Mouse (Mus musculus): ENCODE measurements around the gene Bdkrb2. TPM values are rescaled to one million over a fixed set of nuclear protein-coding genes. Genes with fewer than 3 reads are reported as not detected.

Bdkrb2 gene
- polyA plus RNA-seq (2015; fragmentation: Nextera tagmentation; extraction: Ambion mirVana), result 0.70 and 1.1 TPM in 2 replicates

- Histone ChIP-seq H3K36me3 (no peaks in the 10 kb centered on the region), H3K27ac (no peak within 1 kb of the TSS), H3K27me3 (peaks cover 48% of the 10 kb centered on the region), H3K9ac (peak within 1 kb of the TSS; percentile 64), H3K4me1 (peaks cover 21% of the 10 kb centered on the region), H3K4me3 (peak within 1 kb of the TSS; percentile 39), H3K9me3 (0 out of 2 replicates have a peak, but pooled peaks cover 6% of the 10 kb centered on the region), H3K4me2 (peak within 1 kb of the TSS; percentile 71)
- 3% methylated on average over 25 of the region's 25 CpGs for WGBS
- no peak for ATAC-seq (ENCODE audit: insufficient number of reproducible peaks, insufficient read depth, low FRiP score, low TSS enrichment, low read depth)
These were observed at the start of gene Bdkrb2 for GRCm38 (mm10) chr12:105562936-105563680. Gene Bdkrb2 (plus strand): TSS chr12:105563226.

DNA sequence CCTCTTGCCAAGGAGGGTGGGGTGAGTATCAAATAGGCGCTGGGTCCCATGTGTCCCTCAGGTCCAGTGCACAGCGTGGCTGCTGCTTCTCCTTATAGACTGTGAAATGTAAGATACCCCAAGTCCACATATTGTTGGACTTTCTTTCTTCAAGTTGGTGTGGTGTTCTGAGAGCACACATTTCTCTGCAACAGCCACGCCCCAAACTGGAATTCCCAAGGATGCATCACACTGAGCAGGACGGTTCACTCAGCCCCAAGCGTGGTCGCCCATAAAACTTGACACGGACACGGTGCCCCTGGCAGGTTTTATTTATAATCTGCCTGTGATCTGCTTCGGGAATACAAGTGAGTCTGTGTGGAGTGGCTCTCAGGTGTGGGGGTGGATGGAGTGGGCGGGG is 48.9 kb upstream of the Bdkrb2 start:
- WGBS, result 75% methylated on average over 10 of the region's 10 CpGs

GRCm38 (mm10) chr12:105517026-105517675 is 45.9 kb upstream of the Bdkrb2 start:
- WGBS, result 81% methylated on average over 21 of the region's 21 CpGs
- Histone ChIP-seq H3K9ac (no peak overlapping the region), H3K27me3 (no peaks in the 10 kb centered on the region), H3K4me3 (no peak overlapping the region), H3K4me2 (no peak overlapping the region), H3K4me1 (peaks cover 24% of the 10 kb centered on the region), H3K9me3 (no peaks in the 10 kb centered on the region), H3K36me3 (no peaks in the 10 kb centered on the region), H3K27ac (no peak overlapping the region)
- no peak for ATAC-seq (ENCODE audit: insufficient number of reproducible peaks, insufficient read depth, low FRiP score, low TSS enrichment, low read depth)

More for the DNA sequence above, 48.9 kb upstream of the Bdkrb2 start:
- Histone ChIP-seq H3K4me3 (no peak overlapping the region), H3K27me3 (no peaks in the 10 kb centered on the region), H3K9me3 (no peaks in the 10 kb centered on the region), H3K9ac (no peak overlapping the region), H3K36me3 (no peaks in the 10 kb centered on the region), H3K4me1 (peaks cover 5% of the 10 kb centered on the region; the same call in 1 of the 2 replicates), H3K27ac (no peak overlapping the region), H3K4me2 (no peak overlapping the region)
- ATAC-seq (ENCODE audit: insufficient number of reproducible peaks, insufficient read depth, low FRiP score, low TSS enrichment, low read depth), result no peak

DNA sequence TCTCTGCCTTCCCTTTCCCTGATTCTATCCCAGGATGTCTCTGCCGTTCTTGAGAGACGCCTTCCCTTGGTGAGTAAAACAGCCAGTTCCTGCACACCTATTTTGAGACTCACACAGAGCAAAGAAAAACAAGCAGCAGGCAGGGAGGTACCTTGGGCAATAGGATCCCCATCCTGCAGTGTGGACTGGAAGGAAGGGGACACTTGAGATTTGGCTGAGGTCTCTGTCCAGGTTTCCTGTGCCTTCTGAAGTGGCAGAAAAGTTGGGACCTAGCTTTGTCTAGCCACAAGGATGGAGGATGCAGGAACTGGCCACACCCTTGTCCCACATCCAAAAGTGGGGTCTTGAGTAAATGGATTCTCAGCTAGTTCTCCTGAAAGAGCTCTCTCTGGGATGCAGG is 43.2 kb upstream of the Bdkrb2 start:
- ATAC-seq (ENCODE audit: insufficient number of reproducible peaks, insufficient read depth, low FRiP score, low TSS enrichment, low read depth), result no peak
- H3K36me3 ChIP-seq, result no peaks in the 10 kb centered on the region
- H3K4me2 ChIP-seq, result no peak overlapping the region
- 0 out of 2 replicates have a peak overlapping the region, but pooled peaks have one; percentile 0 for H3K27ac ChIP-seq
- H3K4me1 ChIP-seq, result peaks cover 24% of the 10 kb centered on the region
- H3K9me3 ChIP-seq, result no peaks in the 10 kb centered on the region
- H3K9ac ChIP-seq, result no peak overlapping the region
- H3K4me3 ChIP-seq, result no peak overlapping the region
- no peaks in the 10 kb centered on the region for H3K27me3 ChIP-seq
- 80% methylated on average over 2 of the region's 2 CpGs for WGBS

DNA sequence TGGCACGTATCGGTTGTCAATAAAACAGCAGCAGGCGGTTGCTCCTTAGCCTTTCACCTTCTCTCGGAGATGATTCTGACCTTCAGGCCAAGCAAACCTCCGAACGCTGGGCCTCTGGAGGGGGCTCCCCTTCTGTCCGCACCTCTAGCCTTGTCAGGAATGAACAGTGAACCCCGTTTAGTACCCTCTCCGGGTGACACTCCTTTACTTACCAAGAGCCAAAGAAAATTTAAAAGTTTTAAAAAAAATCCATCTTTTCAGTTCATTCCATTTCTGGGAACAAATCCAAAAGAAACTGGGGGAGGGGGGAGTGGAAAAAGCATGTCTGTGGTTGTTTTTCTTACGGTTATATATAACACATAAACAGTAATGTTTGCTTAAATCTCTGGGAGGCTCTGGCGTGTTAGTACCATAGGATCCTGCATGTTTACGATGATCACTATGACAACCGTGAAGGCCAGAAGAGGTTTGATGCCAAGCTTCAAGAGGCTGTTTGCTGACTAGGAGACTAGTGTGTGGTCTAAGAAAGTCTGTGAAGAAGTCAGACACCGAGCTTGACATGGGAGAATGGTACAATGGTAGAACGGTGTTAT is 41.8 kb upstream of the Bdkrb2 start:
- H3K36me3 ChIP-seq, result no peaks in the 10 kb centered on the region
- H3K9ac ChIP-seq, result no peak overlapping the region
- peaks cover 24% of the 10 kb centered on the region for H3K4me1 ChIP-seq
- 45% methylated on average over 15 of the region's 15 CpGs for WGBS
- H3K4me2 ChIP-seq, result peak overlapping the region; percentile 42
- peak; percentile 77 for ATAC-seq (ENCODE audit: insufficient number of reproducible peaks, insufficient read depth, low FRiP score, low TSS enrichment, low read depth)
- no peaks in the 10 kb centered on the region for H3K27me3 ChIP-seq
- H3K27ac ChIP-seq, result peak overlapping the region; percentile 75
- no peaks in the 10 kb centered on the region for H3K9me3 ChIP-seq
- H3K4me3 ChIP-seq, result no peak overlapping the region

GRCm38 (mm10) chr12:105523737-105524136 is 39.3 kb upstream of the Bdkrb2 start:
- H3K27me3 ChIP-seq, result no peaks in the 10 kb centered on the region
- no peak for ATAC-seq (ENCODE audit: insufficient number of reproducible peaks, insufficient read depth, low FRiP score, low TSS enrichment, low read depth)
- H3K4me1 ChIP-seq, result peaks cover 24% of the 10 kb centered on the region
- H3K27ac ChIP-seq, result no peak overlapping the region
- H3K9ac ChIP-seq, result no peak overlapping the region
- H3K36me3 ChIP-seq, result no peaks in the 10 kb centered on the region
- H3K9me3 ChIP-seq, result no peaks in the 10 kb centered on the region
- H3K4me3 ChIP-seq, result no peak overlapping the region
- H3K4me2 ChIP-seq, result no peak overlapping the region
- WGBS, result 38% methylated on average over 2 of the region's 2 CpGs

- H3K27me3 ChIP-seq, result no peaks in the 10 kb centered on the region
- no peak overlapping the region for H3K27ac ChIP-seq
- H3K4me1 ChIP-seq, result peaks cover 8% of the 10 kb centered on the region; the same call in 1 of the 2 replicates
- no peak for ATAC-seq (ENCODE audit: insufficient number of reproducible peaks, insufficient read depth, low FRiP score, low TSS enrichment, low read depth)
- H3K4me2 ChIP-seq, result no peak overlapping the region
- no peak overlapping the region for H3K4me3 ChIP-seq
- no peaks in the 10 kb centered on the region for H3K36me3 ChIP-seq
- WGBS, result 81% methylated on average over 3 of the region's 3 CpGs
- H3K9me3 ChIP-seq, result no peaks in the 10 kb centered on the region
- H3K9ac ChIP-seq, result no peak overlapping the region
These were observed 36.8 kb upstream of the Bdkrb2 start for GRCm38 (mm10) chr12:105526186-105526585.

DNA sequence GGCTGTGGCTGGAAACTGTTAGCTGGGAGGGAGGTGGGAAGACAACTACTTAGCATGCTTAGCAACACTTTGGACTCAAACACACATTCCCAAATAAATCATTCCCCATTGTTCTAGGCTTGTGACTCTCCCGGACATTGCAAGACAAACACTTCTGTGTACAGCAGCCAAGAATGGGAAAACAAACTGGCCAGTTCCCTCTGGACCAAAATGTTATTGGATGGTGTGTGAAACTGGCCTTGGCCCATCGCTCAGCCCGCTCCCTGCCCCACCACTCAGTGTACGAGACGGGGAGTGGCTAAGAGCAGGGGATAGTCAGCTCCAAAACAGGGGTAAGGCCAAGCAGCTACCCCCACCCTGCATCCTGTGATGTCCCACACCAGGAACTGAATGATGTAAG is 36.2 kb upstream of the Bdkrb2 start:
- 73% methylated on average over 5 of the region's 5 CpGs for WGBS
- Histone ChIP-seq H3K4me2 (no peak overlapping the region), H3K4me3 (no peak overlapping the region), H3K27ac (no peak overlapping the region), H3K27me3 (no peaks in the 10 kb centered on the region), H3K4me1 (peaks cover 7% of the 10 kb centered on the region; the same call in 1 of the 2 replicates), H3K36me3 (no peaks in the 10 kb centered on the region), H3K9ac (no peak overlapping the region), H3K9me3 (no peaks in the 10 kb centered on the region)
- no peak for ATAC-seq (ENCODE audit: insufficient number of reproducible peaks, insufficient read depth, low FRiP score, low TSS enrichment, low read depth)

GRCm38 (mm10) chr12:105529545-105529944 is 33.5 kb upstream of the Bdkrb2 start:
- Histone ChIP-seq H3K4me1 (peaks cover 7% of the 10 kb centered on the region; the same call in 1 of the 2 replicates), H3K36me3 (no peaks in the 10 kb centered on the region), H3K27ac (no peak overlapping the region), H3K27me3 (no peaks in the 10 kb centered on the region), H3K4me3 (no peak overlapping the region), H3K4me2 (no peak overlapping the region), H3K9ac (no peak overlapping the region), H3K9me3 (no peaks in the 10 kb centered on the region)
- no peak for ATAC-seq (ENCODE audit: insufficient number of reproducible peaks, insufficient read depth, low FRiP score, low TSS enrichment, low read depth)
- WGBS, result 66% methylated on average over 9 of the region's 9 CpGs

DNA sequence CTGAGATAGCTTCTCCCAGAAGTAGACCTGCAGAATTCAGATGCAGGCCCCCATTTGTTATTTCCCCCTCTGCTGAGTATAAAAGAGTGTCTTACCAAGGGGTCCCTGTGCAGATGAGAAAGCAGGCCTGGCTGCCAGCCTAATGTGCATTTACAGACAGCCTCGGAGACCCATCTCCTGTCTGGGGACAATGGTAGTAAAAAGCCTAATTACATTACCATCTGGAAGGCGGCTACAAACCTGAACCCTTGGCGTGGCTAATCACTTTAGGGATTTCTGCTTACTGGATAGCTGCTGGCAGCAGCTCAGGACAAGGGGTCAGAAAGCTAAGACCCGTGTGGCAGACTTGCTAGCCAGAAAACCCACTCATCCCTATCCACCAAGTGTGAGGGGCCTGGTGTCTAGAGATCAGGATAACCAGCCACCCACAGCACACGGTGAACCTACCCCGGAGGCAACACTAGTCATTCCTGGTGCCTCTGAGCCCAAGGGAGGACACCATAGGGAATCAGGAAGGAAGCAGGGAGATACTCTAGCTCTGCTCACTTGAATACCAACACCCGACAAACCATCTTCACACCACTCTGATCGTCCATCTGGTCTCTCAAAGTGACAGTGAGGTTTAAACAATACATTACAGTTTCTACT is 31.2 kb upstream of the Bdkrb2 start:
- WGBS, result 36% methylated on average over 8 of the region's 8 CpGs
- ATAC-seq (ENCODE audit: insufficient number of reproducible peaks, insufficient read depth, low FRiP score, low TSS enrichment, low read depth), result no peak

DNA sequence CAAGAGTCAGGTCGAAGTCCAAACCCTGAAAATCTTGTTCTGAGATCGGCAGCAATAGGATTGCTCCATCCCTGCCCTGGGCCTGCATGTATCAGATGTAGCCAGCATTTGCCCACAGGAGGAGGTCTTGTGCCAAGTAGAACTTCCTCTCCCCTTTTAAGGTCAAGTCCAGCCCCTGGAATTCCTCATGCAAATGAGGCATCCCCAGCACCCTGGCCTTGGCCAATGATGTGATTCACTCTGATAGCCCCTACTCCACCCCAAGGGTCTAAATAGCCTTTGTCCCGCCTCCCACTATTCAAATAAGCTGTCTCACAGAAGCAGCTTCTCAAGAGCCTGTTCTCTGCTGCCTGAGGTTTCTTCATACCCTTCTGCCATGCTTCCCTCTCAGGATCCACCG is 28.2 kb upstream of the Bdkrb2 start:
- Histone ChIP-seq H3K4me3 (no peak overlapping the region), H3K4me2 (no peak overlapping the region), H3K36me3 (no peaks in the 10 kb centered on the region), H3K4me1 (peaks cover 11% of the 10 kb centered on the region), H3K9me3 (0 out of 2 replicates have a peak, but pooled peaks cover 6% of the 10 kb centered on the region), H3K27ac (no peak overlapping the region), H3K9ac (no peak overlapping the region), H3K27me3 (no peaks in the 10 kb centered on the region)
- WGBS, result 86% methylated on average over 4 of the region's 4 CpGs
- no peak for ATAC-seq (ENCODE audit: insufficient number of reproducible peaks, insufficient read depth, low FRiP score, low TSS enrichment, low read depth)

More for the DNA sequence above, 31.2 kb upstream of the Bdkrb2 start:
- Histone ChIP-seq H3K27ac (no peak overlapping the region), H3K4me2 (no peak overlapping the region), H3K36me3 (no peaks in the 10 kb centered on the region), H3K27me3 (no peaks in the 10 kb centered on the region), H3K9me3 (no peaks in the 10 kb centered on the region), H3K4me1 (peaks cover 11% of the 10 kb centered on the region), H3K9ac (no peak overlapping the region), H3K4me3 (no peak overlapping the region)
